Mouse (Mus musculus) heart, postnatal 25 days (tissue): ENCODE measurements around the gene Rhag. TPM values are rescaled to one million over a fixed set of nuclear protein-coding genes. Genes with fewer than 3 reads are reported as not detected.

Experiments
- DNase-seq: peaks from one replicate; pipeline ENCODE4 v3.0.0; 2022; ENCODE audit warnings: low spot score
- intact Hi-C: fragments of 180-260 bp; cut with DNase I; formaldehyde crosslinking; loops from one replicate; pipeline ENCODE4 v1.15.1; 2025
- total RNA-seq, 2 experiments: library from RNA; stranded (reverse); gene quantifications; 2 replicates each; pipeline ENCODE4 v1.2.3; 2021

Gene Rhag
- total RNA-seq: under 1 TPM; 0.28 to 0.47 TPM

DNA sequence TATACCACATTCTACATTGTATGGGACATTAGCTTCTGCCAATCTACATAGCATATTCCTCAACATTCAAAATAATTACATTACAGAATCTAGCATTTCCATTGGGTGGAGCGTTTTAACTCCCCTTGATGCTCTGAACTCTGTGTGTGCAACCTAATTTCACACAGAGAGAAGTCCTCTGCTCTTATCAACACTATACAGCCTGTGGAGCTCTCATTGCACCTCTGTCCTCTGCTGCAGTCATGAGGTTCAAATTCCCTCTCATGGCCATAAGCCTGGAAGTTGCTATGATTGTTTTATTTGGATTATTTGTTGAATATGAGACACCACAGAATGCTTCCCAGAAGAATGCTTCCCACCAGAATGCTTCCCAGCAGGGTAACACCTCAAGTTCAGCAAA is at the start of gene Rhag:
TSS of gene Rhag (plus strand) at position 193 of the 400 bp plus-strand sequence.
- intact Hi-C loops: no loop called here
- no peak for DNase-seq

DNA sequence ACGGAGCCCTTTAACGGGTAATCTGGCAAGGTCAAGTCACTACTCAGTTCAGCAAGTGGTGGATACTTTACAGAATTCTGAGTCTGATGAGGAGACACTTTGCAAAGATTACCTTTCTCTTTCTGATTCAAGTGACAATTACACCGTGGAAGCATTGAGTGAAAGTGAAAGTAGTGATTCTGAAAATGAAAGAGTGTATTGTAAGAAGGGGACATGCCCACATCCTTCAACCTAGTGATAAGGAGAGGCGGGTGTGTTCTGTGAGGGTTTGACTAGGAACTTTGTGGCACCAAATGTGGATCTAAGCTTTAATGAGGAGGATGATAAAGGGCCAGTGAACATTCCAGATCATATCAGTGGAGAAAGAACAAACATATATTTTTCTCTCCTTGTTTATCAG is 47.3 kb upstream of the Rhag start:
- intact Hi-C loops: no loop called here
- no peak for DNase-seq

DNA sequence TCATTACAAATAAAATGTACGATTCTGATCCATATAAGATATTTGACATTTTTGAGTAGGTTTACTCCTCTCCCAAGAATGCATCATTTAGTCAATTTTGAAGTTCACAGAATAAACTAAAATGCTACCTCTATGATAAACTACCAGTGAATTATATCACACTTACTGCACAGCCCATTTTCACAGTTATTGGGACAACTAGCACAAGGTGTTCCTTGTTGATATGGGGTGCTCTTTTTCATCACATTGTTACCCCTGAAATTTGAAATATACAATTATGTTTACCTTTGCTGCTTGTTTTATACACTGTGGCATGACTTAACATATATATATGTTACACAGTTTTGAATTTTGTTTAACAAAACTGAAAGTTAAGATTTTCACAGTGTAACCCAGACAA is 43.8 kb upstream of the Rhag start:
- no peak for DNase-seq
- intact Hi-C loops: no loop called here

DNA sequence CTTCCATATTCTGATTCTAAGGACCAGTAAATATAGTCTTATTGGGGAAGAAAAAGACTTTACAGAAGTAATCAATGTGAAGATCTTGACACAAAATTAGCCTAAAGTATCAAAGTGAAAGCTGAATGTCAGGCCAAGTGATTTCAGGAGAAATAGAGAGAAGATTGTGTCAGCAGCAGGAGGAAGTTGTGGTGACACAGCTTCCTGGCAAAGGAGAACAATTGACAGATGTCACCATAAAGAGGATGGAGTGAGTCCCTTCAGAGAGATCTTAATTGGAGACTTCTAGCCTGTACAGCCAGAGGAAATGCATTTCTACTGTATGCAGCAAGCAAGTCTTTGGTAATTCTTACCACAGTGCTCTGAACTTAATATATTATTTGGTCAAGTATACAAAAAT is 21.0 kb upstream of the Rhag start:
- intact Hi-C loops: no loop called here
- no peak for DNase-seq

DNA sequence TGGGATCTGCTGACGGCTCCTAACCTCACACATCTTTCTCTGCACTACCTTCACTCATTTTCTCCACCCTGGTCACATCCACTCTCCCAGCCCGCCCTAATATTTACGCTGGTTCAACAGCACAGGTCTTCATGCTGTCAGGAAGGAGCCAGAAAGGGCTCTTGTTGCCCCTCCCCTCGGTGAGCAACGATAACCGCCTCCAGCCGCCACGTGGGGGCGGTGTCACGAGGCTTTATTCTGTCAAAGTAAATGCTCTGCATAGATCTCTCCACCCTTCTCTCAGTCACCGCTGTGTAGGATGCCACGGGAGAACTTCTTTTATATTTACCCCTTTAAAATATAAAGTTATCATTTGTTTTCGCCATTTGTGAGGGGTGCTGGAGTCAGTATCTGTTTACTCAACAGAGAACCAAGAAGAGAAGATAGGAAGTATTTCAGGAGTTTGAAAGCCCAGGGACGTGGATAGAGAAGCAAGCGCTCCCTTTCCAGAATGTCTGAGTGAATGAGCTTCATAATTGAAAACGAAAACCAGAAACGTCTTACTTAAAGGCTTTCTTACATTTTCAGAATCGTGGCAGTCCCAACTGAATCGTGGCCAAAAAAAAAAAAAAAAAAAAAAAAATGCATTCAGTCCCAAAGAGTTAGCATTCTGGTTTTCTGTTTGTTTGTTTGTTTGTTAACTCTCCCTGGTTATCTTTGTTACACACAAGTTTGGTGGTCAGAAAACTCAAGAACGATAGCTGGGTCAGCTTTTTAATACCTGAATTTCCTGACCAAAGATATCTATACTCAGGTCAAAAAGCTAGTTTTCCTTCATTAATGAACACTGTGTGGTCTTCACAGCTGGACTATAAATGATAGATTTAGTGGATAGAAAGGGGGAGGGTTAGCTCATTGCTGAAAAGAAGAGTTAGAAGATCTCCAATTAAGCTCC is 16.7 kb upstream of the Rhag start:
- no peak for DNase-seq
- intact Hi-C loops: no loop called here

DNA sequence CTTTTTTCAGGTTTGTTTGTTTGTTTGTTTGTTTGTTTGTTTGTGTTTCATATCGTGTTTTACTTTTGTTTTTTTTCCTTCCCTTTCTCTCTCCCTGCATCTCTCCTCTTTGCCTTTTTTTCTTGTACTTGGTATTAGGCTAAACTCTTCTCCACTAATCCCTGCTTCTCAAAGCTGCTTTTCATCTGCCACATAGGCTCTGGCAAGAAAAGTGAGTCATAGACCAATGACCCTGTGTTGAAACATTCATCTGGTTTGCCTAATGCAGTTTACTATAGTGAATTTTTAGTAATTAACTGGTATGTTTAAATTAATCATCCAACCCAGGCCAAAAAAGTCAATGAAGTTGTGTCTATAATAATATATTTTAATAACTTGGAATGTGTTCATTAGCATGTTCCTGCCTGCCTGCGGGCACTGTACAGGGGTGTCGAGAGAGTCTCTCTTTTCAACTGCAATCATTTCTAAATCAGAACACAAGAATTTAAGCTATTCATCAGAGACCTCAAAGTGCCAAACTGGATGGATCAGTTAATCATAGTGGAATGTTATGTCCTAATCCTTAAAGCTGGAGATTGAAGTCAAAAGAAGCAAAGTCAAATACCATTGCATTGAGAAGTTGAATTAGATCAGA is 8.1 kb upstream of the Rhag start:
- intact Hi-C loops: no loop called here
- no peak for DNase-seq

DNA sequence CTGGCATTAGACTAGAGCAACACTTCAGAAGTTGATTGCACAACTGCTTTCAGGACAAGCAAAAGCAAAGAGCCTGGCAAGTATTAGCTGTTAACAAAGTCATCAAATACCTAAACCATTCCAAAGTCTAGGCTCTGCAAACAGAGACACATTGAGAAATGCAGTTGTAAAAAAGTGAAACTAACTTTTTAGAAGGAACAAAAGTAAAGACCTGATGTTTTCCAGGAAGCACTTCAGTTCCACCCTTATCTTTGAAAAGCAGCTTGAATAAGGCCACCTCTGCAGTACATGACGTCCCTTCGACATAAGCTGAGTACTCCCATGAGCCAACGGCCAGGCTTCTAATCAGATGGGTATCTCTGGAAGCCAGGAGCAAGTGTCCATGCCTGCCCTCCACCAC is 4.4 kb upstream of the Rhag start:
- intact Hi-C loops: no loop called here
- DNase-seq: no peak

DNA sequence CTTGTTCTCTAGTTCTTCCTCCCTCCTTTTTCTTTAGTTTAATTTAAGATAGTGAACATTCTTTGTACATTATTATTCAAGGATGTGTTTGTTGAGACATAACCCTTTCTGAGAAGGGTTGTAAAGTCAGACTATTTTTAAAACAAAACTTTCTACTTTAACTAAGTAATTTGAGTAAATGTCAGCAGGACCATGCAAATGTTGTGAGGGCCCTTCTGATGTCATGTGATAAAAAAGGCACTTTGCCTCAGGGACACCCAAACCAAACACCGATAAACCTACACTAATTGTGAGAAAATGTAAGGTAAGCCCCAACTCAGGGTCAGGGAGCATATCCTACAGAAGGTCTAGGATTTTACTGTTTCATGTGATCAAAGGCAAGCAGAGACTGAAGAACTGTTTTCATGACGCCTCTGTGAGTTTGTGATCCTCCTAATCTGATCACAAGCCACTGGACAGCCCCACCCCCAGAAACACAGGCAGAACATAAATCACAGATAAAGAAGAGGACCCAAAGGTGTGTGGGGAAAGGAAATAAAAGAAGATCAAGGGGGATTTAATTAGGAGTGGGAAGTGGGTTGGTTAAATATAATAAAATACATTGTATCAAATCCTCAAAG is 3.9 kb upstream of the Rhag start, which contains the start of gene Crisp2:
TSS of gene Crisp2 (minus strand) at position 51 of the 620 bp plus-strand sequence.
- no peak for DNase-seq
- intact Hi-C loops: no loop called here

DNA sequence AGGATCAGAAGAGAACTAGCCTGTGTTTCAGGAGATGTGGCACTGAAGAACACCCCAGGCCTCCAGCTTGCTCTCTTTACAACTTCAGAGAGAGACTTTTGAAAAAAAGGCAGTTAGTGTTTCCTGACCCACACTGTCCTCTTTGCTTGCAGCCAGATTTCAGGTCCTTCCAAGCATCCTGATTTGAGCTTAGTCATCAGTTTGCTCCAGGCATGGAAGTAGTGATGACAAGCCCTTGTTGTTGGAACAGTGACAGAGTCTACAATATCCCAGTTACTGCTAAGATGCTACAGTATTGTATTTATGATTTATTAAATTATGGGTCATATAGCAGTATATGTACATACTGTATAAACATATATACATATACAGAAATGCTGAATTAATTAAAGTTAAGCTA is 2.9 kb upstream of the Rhag start:
- no peak for DNase-seq
- intact Hi-C loops: no loop called here

DNA sequence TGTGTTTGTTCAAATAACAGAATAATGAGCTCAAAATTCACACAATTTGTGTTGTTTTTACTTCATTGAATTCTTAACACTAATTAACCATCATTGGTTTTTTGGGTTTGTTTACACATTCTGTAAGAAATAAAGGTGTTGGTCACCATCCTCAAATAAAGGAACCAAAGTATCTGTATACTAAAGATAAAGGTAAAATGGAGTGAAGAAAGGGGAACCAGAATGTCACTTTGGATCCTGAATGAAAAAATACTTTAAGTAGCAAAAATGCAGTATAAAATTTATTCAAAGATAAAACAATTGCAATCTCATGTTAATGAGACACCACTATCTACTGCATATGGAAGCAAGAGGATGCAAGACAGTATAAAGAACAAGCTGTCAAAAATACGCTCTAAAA is 634 bp downstream of the Rhag start:
- no peak for DNase-seq
- intact Hi-C loops: no loop called here

DNA sequence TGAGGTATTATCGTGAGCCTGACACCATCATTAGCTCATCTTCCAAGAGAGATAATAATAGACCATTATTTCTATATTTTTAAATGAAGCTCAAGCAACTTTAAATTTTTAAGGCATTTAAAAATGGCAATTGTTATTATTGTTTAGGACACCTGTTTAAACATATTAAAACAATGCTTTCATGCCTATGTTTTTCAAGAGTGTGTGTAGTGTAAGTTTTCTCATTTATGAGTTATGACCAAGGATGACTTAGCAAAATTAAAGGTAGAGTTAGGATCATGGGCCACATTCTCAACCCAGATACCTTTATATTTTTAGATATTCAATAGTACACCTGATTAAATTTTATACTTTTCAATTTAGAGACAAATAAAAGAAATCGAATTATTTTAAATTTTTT is 1.3 kb downstream of the Rhag start:
- intact Hi-C loops: no loop called here
- no peak for DNase-seq

DNA sequence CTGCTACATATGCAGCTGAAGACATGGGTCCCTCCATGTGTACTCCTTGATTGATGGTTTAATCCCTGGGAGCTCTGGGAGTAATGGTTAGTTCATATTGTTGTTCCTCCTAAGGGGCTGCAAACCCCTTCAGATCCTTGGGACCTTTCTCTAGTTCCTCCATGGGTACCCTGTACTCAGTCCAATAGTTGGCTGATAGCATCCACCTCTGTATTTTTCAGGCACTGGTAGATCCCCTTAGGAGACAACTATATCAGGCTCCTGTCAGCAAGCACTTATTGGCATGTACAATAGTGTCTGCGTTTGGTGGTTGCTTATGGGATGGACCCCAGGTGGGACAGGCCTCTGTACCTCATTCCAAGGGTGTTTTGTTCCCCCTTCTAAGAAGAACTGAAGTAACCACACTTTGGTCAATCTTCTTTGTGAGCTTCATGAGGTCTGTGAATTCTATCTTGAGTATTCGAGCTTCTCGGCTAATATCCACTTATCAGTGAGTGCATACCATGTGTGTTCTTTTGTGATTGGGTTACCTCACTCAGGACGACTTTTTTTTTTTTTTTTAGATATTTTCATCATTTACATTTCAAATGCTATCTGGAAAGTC is 6.5 kb downstream of the Rhag start:
- intact Hi-C loops: no loop called here

DNA sequence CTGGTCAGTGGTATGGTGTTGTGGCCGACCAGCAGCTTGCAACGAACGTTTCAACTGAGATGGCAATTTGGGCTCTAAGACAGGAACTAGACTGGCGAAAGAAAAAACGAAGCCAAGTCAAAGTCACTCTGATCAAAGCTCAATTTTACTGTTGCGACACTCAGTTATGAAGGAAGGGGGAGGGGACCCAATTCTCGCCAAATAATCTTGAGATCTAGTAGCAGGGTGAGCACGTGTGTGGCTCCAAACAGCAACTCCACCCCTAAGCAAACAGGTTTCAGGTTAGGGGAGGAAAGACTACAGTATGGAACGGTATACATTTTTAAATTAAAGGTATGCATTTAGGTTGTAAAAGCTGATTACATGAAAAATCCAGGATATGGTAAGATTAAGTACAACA is 10.6 kb downstream of the Rhag start:
- intact Hi-C loops: no loop called here
- DNase-seq: no peak

More for the DNA sequence above, 6.5 kb downstream of the Rhag start:
- no peak for DNase-seq

DNA sequence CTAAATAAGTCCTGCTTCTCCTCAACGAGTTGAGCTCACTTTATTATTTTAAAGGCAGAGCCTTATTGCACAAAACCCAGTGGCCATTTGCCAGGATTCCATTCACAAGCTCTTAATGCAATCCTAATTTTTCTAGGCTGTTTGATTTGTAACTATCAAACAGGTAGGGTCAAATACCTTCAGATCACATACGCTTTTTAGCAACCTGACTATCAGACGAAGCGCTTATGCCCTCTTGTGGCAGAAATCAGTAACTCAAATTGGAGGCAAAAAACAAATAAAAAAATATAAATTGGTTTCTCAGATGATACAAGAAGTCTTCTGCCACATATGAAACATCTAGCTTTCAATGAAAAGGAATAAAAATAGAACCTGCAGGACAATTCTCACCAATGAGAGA is 12.9 kb downstream of the Rhag start:
- intact Hi-C loops: loop anchor here (2.0 kb wide), 1 partner anchor 73 kb away; no protein-coding TSS in a partner anchor

DNA sequence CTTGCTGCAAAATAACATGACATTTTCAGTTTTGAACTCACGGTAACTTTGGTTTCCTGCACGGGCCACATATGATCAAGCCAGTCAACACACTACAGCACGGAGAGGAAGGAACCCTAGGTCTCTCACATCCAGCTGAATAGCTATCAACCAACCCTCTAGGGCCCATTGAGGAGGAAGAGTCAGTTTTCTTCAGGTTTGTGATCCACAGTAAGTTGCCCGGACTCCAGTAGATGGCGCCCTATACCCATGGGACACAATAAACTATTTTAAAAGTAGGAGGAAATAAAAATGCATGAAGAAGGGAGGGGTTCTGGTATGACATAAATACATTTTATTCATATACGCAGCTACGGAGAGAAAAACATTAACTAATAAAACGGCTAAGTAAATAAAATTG is 13.6 kb downstream of the Rhag start:
- intact Hi-C loops: loop anchor here (2.0 kb wide), 1 partner anchor 72 kb away; no protein-coding TSS in a partner anchor
- DNase-seq: no peak

More for the DNA sequence above, 12.9 kb downstream of the Rhag start:
- DNase-seq: no peak

DNA sequence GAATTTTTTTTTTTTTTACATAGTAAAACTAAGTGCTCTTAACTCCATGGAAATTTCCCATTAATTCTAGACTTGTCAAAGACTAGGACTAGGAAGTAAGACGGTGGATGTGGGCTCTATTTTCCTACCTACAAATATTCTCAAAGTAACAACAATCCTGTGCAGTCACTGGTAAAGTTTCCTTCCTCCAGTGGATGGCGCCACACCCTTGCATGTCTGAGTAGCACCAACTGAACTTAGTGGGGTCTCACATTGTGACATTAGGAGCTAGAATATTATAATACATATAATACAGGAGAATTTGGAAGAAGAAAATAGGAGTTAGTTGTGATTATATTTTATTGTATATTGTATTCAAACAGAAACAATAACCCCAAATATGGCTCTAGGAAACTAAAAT is 20.9 kb downstream of the Rhag start:
- no peak for DNase-seq
- intact Hi-C loops: no loop called here

DNA sequence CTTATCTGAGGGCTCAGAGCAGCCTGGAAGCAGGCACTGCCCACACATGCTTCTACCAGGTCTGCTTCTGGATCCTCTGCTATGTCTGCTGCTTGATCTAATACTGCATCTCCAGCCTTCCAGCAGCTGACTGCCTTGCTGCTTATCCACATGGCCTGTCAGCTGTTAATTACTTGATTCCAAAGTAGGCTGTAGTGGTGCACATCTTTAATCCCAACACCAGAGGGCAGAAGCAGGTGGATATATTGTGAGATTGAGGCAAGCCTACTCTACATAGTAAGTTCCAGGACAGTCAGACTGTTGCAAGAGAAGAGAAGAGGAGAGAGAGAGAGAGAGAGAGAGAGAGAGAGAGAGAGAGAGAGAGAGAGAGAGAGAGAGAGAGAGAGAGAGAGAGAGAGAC is 26.4 kb downstream of the Rhag start:
- DNase-seq: no peak
- intact Hi-C loops: loop anchor here (1.0 kb wide), 1 partner anchor 60 kb away; no protein-coding TSS in a partner anchor

DNA sequence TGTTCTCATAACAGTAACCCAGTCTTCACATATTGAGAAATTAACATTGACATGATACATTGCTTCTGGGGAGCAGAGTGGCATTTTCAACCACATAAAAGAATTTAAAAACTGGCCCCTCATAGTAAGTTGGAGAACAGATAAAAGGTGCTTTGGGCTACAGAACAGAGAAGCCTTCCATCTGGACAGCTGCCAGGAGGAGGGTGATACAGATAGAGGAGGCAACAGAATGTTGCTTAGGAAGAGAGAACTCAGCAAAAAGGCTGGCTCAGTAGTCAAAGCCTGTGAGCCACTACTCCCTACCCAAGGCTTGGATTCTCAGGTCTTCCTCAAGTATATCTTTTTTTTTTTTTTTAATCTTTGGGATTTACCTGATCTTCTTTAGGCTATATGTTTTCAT is 44.1 kb downstream of the Rhag start:
- no peak for DNase-seq
- intact Hi-C loops: no loop called here

DNA sequence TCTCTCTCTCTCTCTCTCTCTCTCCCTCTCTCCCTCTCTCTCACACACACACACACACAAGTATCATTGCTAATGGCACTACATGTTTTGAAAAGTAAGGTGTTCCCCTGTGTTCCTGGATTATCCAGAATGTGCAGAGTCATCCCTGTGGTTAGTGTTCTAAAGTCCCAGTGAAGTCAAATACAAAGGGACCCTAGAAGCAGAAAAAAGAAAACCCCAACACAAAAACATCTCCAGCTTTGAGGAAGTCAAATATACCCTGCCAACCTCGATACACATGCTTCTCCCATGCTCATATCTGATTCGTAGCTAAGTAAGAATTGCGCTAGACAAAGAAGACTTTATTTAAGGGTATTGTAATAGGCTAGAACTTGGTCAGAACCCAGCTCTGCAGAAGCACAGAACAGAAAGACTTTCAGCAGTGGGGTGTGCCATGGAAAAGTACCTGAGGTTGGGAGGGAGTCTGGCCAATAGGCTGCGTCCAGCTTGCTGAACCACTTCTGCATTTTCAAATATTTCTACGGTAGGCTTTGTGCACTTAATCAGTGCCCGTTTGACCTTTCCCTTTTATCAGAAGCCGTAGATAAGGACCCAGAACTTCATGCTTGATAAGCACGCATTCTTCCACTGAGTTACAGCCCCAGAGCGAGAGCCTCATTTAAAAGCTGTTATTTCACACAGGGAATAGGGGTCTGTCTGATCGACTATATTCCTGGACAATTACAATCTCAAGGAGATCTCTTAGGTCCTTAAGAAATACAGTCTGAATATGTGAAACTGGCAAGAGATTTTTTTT is 58.2 kb downstream of the Rhag start:
- intact Hi-C loops: loop anchor here (1.0 kb wide), 1 partner anchor 8 kb away; no protein-coding TSS in a partner anchor
- no peak for DNase-seq

DNA sequence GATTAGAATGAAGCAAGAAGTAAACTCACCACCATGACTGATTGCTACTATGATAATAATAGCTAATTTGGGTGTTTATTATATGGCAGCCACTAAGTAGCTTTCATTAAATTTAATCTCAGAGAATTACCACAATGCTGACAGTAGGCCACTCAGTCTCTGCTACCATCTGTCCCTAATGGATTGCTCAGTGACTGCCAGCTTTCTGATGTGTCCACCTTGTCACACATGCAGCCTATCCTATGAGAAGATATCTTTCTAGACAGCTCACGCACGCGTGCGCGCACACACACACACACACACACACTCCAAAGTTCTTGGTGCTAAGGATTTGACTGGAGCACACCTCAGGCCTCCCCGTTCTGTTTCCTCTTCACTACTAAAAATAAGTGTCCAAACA is 61.7 kb downstream of the Rhag start:
- DNase-seq: no peak
- intact Hi-C loops: no loop called here
